Mouse (Mus musculus) embryonic fibroblast, embryonic 13.5 days (primary cell): ENCODE data around the gene Myl10. TPM values are rescaled to one million over a fixed set of nuclear protein-coding genes. Genes with fewer than 3 reads are reported as not detected.

Source experiments
- H3K27ac ChIP-seq: 2 replicates; pipeline ENCODE4 v1.5.1; 2012; ENCODE audit warnings: low read length, control low read depth, inconsistent platforms; ENCODE audit not compliant: insufficient read depth
- H3K4me1 ChIP-seq: 2 replicates; pipeline ENCODE4 v1.6.1; 2011; ENCODE audit warnings: low read length; ENCODE audit not compliant: control insufficient read depth, insufficient read depth
- H3K4me3 ChIP-seq: 2 replicates; pipeline ENCODE4 v1.5.1; 2011; ENCODE audit warnings: mild to moderate bottlenecking, control low read depth, low read length; ENCODE audit not compliant: insufficient read depth
- CTCF ChIP-seq: IDR thresholded peaks from 2 replicates; pipeline ENCODE4 v1.5.1; 2011; ENCODE audit warnings: mild to moderate bottlenecking, control low read depth, low read length, moderate library complexity, borderline replicate concordance; ENCODE audit not compliant: insufficient read depth
- POLR2A ChIP-seq: IDR thresholded peaks from 2 replicates; pipeline ENCODE4 v1.6.1; 2011; ENCODE audit warnings: low read depth, mild to moderate bottlenecking, control low read depth, low read length, moderate library complexity
- polyA plus RNA-seq: library from polyadenylated mRNA; stranded (reverse); fragments of >200 nt; gene quantifications from 2 replicates; pipeline ENCODE4 v1.2.4, GENCODE M21; 2011; ENCODE audit warnings: low read depth; ENCODE audit not compliant: missing spikeins, insufficient read length

Gene Myl10
- polyA plus RNA-seq, 1 experiment = not detected

DNA sequence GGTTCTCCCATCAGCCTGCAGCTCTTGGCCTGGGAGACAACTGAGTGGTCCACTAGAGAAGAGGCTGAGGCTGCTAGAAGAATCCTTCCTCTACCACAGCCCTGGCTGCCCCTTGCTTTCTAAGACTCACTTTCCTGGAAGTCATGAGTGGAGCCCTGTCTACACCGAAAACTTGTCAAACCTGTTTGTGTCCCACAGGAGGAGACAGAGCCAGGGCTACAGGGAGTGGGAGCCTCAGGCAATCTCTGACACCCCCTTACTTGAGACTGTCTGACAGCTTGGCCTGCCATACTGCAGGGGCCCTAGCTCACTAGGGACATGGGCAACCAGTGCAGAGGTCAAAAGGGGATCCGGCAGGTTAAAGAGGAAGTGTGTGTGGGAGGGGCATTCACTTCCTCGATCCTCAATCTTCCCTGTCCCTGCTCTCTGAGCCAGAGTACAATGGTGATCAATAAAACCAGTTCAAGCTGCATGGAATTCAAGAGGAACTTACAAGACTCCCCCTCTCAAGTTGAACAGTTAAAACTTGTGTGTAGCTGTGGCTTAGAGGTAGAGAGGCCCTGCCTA lies 9.3 kb downstream of the Myl10 start:
- no peaks in the 10 kb centered on the region for H3K4me1 ChIP-seq
- no peak overlapping the region for H3K4me3 ChIP-seq
- no peak for TF ChIP-seq CTCF
- TF ChIP-seq POLR2A = no peak
- H3K27ac ChIP-seq = no peak overlapping the region

- Histone ChIP-seq H3K27ac (no peak overlapping the region), H3K4me3 (no peak overlapping the region), H3K4me1 (no peaks in the 10 kb centered on the region)
- TF ChIP-seq CTCF = no peak
Measured at GRCm38 (mm10) chr5:136703751-136704150, 10.8 kb downstream of the Myl10 start.

DNA sequence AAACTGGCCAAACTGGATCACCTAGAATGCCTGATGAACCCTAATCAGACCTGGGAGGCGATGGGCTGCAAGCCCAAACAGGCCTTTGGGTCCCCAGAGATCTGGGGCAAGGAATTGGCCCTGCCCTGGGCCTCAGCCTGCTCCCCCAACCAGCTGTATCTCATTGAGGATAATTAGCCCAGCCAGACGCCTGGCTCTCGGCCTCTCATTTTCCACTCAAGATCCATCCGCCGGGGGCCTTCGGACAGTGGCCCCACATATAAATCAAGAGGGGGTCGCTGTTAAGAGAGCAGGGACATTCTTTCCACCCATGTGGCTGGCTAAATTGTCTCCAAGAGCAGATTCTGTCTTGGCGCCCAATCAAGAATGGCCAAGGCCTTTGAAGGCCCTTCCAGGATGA lies 11.2 kb downstream of the Myl10 start:
- Histone ChIP-seq H3K4me1 (no peaks in the 10 kb centered on the region), H3K27ac (no peak overlapping the region), H3K4me3 (no peak overlapping the region)
- no peak for TF ChIP-seq POLR2A
- no peak for TF ChIP-seq CTCF

- Histone ChIP-seq H3K4me3 (no peak overlapping the region), H3K4me1 (no peaks in the 10 kb centered on the region), H3K27ac (no peak overlapping the region)
- TF ChIP-seq POLR2A = no peak
- no peak for TF ChIP-seq CTCF
Measured at GRCm38 (mm10) chr5:136705532-136705931, 12.6 kb downstream of the Myl10 start.

DNA sequence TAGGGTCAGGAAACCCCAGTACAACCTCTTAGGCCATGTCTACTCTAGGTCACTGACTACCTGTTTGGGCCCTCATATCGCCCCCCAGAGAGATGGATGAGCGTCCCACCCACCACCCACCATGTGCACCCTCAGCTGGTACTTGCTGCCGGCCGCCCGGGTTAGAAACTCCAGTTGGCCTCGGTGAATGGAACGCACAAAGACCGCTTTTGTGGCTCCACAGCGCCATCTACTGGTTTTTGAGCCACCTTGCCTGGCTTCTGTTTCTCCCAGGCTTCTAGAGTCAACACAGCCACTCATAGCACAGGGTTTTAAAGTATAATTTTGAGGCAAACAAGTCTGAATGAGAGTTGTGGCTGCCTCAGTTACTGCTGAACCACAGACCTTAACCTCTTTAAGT lies 13.9 kb downstream of the Myl10 start:
- TF ChIP-seq CTCF (peak; percentile 72), POLR2A (no peak)
- H3K4me3 ChIP-seq = no peak overlapping the region
- H3K27ac ChIP-seq = no peak overlapping the region
- H3K4me1 ChIP-seq = no peaks in the 10 kb centered on the region

GRCm38 (mm10) chr5:136708116-136708515 lies 15.2 kb downstream of the Myl10 start:
- H3K27ac ChIP-seq = no peak overlapping the region
- TF ChIP-seq CTCF (no peak), POLR2A (no peak)
- no peak overlapping the region for H3K4me3 ChIP-seq
- H3K4me1 ChIP-seq = no peaks in the 10 kb centered on the region

- Histone ChIP-seq H3K4me1 (no peaks in the 10 kb centered on the region), H3K4me3 (no peak overlapping the region), H3K27ac (no peak overlapping the region)
- TF ChIP-seq CTCF (no peak), POLR2A (no peak)
Measured at GRCm38 (mm10) chr5:136710742-136711141, 17.8 kb downstream of the Myl10 start.

DNA sequence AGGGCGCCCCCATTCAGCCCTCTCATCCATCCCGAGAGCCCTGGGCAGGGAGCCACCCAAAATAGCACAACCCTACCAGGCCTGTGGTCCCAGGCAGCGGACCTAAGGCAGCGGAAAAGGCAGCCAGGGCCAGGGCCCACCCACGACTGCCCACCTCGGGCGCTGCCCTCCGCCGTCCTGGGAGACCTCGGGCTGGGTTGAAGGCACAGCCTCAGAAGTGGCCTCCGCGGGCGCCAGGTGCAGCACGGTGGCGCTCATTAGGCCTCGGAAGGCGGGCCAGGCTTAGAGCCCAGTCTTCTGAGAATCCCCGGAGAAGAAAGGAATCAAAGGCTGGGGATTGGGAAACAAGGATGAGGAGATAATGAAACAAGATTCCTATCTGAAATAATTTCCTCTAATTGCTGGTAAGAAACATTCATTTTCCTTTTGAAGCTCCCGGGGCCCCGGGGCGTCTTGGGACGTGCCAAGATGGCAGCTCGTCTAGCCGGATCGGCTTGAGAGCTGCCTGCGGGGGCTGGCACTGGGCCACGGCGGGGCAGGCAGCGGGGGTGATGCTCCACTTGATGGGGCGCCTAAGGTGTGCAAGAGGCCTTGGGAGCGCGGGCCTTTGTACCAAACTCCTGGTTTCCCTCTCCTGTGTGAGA lies 21.4 kb downstream of the Myl10 start:
- H3K27ac ChIP-seq = no peak overlapping the region
- TF ChIP-seq POLR2A (no peak), CTCF (no peak)
- H3K4me3 ChIP-seq = no peak overlapping the region
- no peaks in the 10 kb centered on the region for H3K4me1 ChIP-seq

- TF ChIP-seq POLR2A (no peak), CTCF (0 out of 2 replicates have a peak, but pooled peaks have one; percentile 27)
- Histone ChIP-seq H3K27ac (no peak overlapping the region), H3K4me3 (no peak overlapping the region), H3K4me1 (no peaks in the 10 kb centered on the region)
Measured at GRCm38 (mm10) chr5:136714879-136715278, 21.9 kb downstream of the Myl10 start.

DNA sequence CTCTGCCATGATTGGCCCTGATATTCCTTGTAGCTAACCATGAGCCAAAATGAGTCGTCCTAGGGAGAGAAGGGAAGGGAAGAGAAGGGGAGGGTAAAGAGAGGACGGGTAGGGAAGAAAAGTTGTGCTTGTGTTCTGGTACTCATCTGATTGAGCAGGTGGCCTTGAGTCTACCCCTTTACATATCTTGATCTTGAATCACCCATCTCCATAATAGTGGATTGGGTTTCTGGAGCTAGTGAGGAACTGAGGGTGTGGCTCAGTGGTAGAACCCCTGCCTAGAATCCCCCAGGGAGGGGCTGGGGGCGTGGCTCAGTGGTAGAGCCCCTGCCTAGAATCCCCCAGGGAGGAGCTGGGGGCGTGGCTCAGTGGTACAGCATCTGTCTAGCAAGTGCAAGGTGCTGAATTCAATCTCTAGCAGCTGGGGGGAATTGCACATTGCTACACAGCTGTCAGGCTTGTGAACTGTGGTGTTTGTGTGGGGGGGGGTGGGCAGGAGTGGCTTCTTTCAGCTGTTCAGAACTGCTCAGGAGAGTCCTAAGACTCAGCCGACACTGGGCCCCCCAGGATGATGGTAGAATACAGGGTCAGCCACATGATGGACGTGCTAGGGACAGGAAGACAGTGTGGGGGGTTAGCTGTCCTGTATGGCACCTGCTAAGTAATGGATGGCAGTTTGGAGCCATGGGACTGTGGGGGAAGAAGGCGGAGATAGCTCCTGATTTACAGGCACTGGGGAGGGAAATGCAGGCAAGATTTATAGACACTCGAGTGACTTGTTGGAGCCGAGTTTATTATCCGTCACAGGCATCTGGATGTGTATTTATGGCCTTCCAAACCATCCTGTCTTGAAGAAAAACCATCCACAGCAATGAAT lies 24.0 kb downstream of the Myl10 start:
- Histone ChIP-seq H3K4me3 (no peak overlapping the region), H3K4me1 (no peaks in the 10 kb centered on the region), H3K27ac (no peak overlapping the region)
- TF ChIP-seq CTCF (no peak), POLR2A (no peak)
